Mouse (Mus musculus) forebrain, embryonic 13.5 days (tissue): Measurements from ENCODE around the gene Extl1. TPM values are rescaled to one million over a fixed set of nuclear protein-coding genes. Genes with fewer than 3 reads are reported as not detected.
A peak's percentile ranks its signal among the peaks of the same experiment; 100 is the strongest.

Experiments
- ATAC-seq: fragments of 200-750 bp; cut with Nextera tagmentation; 2 replicates; pipeline ENCODE4 v1.8.0; 2017
- H3K27ac ChIP-seq: fragments of 300-500 bp; sonication (generic); 2 replicates; pipeline ENCODE4 v1.5.1; 2015; ENCODE audit warnings: inconsistent platforms, mild to moderate bottlenecking, moderate library complexity
- H3K27me3 ChIP-seq: fragments of 300-500 bp; sonication (generic); 2 replicates; pipeline ENCODE4 v1.6.1; 2015; ENCODE audit warnings: mild to moderate bottlenecking, inconsistent platforms
- H3K36me3 ChIP-seq: fragments of 300-500 bp; sonication (generic); 2 replicates; pipeline ENCODE4 v1.6.1; 2015; ENCODE audit warnings: mild to moderate bottlenecking, inconsistent platforms; ENCODE audit not compliant: poor library complexity, severe bottlenecking
- H3K4me1 ChIP-seq: fragments of 300-500 bp; sonication (generic); 2 replicates; pipeline ENCODE4 v1.6.1; 2015; ENCODE audit warnings: inconsistent platforms
- H3K4me2 ChIP-seq: fragments of 300-500 bp; sonication (generic); 2 replicates; pipeline ENCODE4 v1.6.1; 2015; ENCODE audit warnings: inconsistent platforms, mild to moderate bottlenecking, moderate library complexity
- H3K4me3 ChIP-seq: fragments of 300-500 bp; sonication (generic); 2 replicates; pipeline ENCODE4 v1.5.1; 2015; ENCODE audit warnings: mild to moderate bottlenecking, inconsistent platforms
- H3K9ac ChIP-seq: fragments of 300-500 bp; sonication (generic); 2 replicates; pipeline ENCODE4 v1.6.1; 2015; ENCODE audit warnings: mild to moderate bottlenecking, inconsistent platforms
- H3K9me3 ChIP-seq: fragments of 300-500 bp; sonication (generic); replicated peaks from 2 replicates; pipeline ENCODE4 v1.6.1; 2016; ENCODE audit warnings: inconsistent platforms
- WGBS: fragments of 180-500 bp; shearing (Covaris S2); methylation state at CpG from one replicate; pipeline ENCODE4 v1.1.7; 2015; 5-methylcytosine and 5-hydroxymethylcytosine counted together
- polyA plus RNA-seq: library from polyadenylated mRNA; unstranded; fragments of >200 nt; fragmentation: Nextera tagmentation; extraction: Ambion mirVana; gene quantifications from 2 replicates; pipeline ENCODE4 v1.2.1, GENCODE M21; 2015

Extl1 gene
- polyA plus RNA-seq, 1 experiment from 2014 or later: 0.12 TPM

- Histone ChIP-seq H3K27ac (no peak overlapping the region), H3K27me3 (no peaks in the 10 kb centered on the region), H3K9me3 (no peaks in the 10 kb centered on the region), H3K4me2 (no peak overlapping the region), H3K4me3 (no peak overlapping the region), H3K36me3 (no peaks in the 10 kb centered on the region), H3K9ac (no peak overlapping the region), H3K4me1 (no peaks in the 10 kb centered on the region)
- ATAC-seq: no peak
- WGBS: 83% methylated on average over 8 of the region's 8 CpGs
These were observed 4.1 kb downstream of the Extl1 start for GRCm38 (mm10) chr4:134379510-134379909.

- H3K9ac ChIP-seq: no peak overlapping the region
- H3K27ac ChIP-seq: no peak overlapping the region
- 48% methylated on average over 8 of the region's 10 CpGs for WGBS
- peaks cover 4% of the 10 kb centered on the region; the same call in 1 of the 2 replicates for H3K27me3 ChIP-seq
- H3K4me2 ChIP-seq: no peak overlapping the region
- no peaks in the 10 kb centered on the region for H3K4me1 ChIP-seq
- H3K9me3 ChIP-seq: no peaks in the 10 kb centered on the region
- H3K4me3 ChIP-seq: no peak overlapping the region
- no peak for ATAC-seq
- no peaks in the 10 kb centered on the region for H3K36me3 ChIP-seq
These were observed 5.5 kb downstream of the Extl1 start for GRCm38 (mm10) chr4:134378089-134378615.

- Histone ChIP-seq H3K4me1 (peaks cover 18% of the 10 kb centered on the region), H3K36me3 (no peaks in the 10 kb centered on the region), H3K27ac (no peak overlapping the region), H3K4me2 (no peak overlapping the region), H3K4me3 (no peak overlapping the region), H3K9ac (no peak overlapping the region), H3K27me3 (peaks cover 35% of the 10 kb centered on the region), H3K9me3 (no peaks in the 10 kb centered on the region)
- 61% methylated on average over 1 of the region's 1 CpGs for WGBS
- no peak for ATAC-seq
These were observed 9.3 kb downstream of the Extl1 start for GRCm38 (mm10) chr4:134374306-134374705.

- no peak overlapping the region for H3K27ac ChIP-seq
- H3K9ac ChIP-seq: no peak overlapping the region
- ATAC-seq: no peak
- no peak overlapping the region for H3K4me3 ChIP-seq
- H3K27me3 ChIP-seq: peaks cover 45% of the 10 kb centered on the region
- no peaks in the 10 kb centered on the region for H3K36me3 ChIP-seq
- H3K4me1 ChIP-seq: peaks cover 18% of the 10 kb centered on the region
- WGBS: 82% methylated on average over 8 of the region's 8 CpGs
- H3K4me2 ChIP-seq: no peak overlapping the region
- H3K9me3 ChIP-seq: no peaks in the 10 kb centered on the region
These were observed 10.4 kb downstream of the Extl1 start for GRCm38 (mm10) chr4:134373295-134373694.

DNA sequence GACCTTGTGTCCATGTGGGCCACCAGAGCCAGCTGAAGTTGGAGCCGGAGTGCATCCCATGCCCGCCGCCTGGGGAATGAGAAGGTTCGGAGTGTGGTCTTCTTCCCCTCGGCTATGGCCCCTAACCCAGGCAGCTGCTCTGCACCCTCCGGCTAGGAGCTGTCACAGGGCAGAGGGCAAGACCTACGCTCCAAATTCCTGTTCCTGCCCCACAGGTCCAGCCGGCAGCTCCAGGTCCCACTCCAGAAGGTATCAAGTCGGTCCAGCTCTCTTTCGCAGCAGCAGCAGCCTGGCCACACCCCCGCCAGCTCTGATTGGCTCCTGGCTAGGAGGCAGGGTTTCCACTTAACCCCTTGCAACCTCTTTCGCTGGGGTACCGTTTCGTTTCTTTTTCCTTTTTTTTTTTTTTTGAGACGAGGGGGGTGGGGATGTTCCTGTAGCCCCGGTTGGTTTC lies 11.3 kb downstream of the Extl1 start:
- peaks cover 51% of the 10 kb centered on the region for H3K27me3 ChIP-seq
- H3K4me3 ChIP-seq: peak overlapping the region; percentile 45
- H3K9me3 ChIP-seq: no peaks in the 10 kb centered on the region
- peak overlapping the region; percentile 45 for H3K9ac ChIP-seq
- peaks cover 18% of the 10 kb centered on the region for H3K4me1 ChIP-seq
- H3K4me2 ChIP-seq: peak overlapping the region; percentile 78
- ATAC-seq: peak; percentile 89
- under 1% methylated on average over 16 of the region's 16 CpGs for WGBS
- H3K36me3 ChIP-seq: no peaks in the 10 kb centered on the region
- no peak overlapping the region for H3K27ac ChIP-seq

- H3K27me3 ChIP-seq: peaks cover 51% of the 10 kb centered on the region
- H3K9me3 ChIP-seq: no peaks in the 10 kb centered on the region
- peak overlapping the region; percentile 78 for H3K4me2 ChIP-seq
- H3K4me3 ChIP-seq: peak overlapping the region; percentile 45
- H3K27ac ChIP-seq: no peak overlapping the region
- H3K4me1 ChIP-seq: peaks cover 18% of the 10 kb centered on the region
- ATAC-seq: no peak
- H3K9ac ChIP-seq: peak overlapping the region; percentile 30; the same call in 1 of the 2 replicates
- no peaks in the 10 kb centered on the region for H3K36me3 ChIP-seq
- WGBS: under 1% methylated on average over 17 of the region's 17 CpGs
These were observed 12.3 kb downstream of the Extl1 start for GRCm38 (mm10) chr4:134371316-134371855.

DNA sequence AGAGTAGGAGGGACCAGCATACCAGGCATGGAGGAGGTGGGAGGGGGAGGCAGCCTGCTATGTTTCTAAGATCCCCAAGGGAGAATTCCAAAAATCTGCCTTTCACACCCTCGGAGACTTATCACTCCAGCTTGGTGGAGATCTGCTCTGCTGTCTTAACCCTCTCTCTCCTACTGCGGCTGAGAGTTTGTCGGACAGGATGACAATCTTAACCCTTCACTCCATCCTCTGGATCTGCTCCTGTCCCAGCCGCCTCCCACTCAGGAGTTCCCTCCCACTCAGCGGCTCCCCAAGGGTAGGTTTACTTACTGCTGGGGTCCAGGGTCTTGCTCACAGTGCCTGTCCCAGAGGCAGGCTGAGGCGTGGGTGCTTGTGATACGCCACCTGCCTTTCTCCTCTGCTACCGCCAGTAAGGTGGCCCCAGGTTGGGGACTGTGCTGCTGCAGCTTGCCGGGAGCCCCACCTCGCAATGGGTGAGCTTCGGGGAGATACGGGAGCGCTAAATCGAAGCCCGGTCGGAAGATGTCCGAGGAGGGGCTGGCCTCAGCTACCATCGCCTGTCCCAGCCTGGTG lies 12.9 kb downstream of the Extl1 start:
- H3K9me3 ChIP-seq: no peaks in the 10 kb centered on the region
- H3K9ac ChIP-seq: peak overlapping the region; percentile 30; the same call in 1 of the 2 replicates
- H3K27me3 ChIP-seq: peaks cover 56% of the 10 kb centered on the region
- 1% methylated on average over 18 of the region's 18 CpGs for WGBS
- no peak for ATAC-seq
- peak overlapping the region; percentile 45 for H3K4me3 ChIP-seq
- peaks cover 18% of the 10 kb centered on the region for H3K4me1 ChIP-seq
- H3K36me3 ChIP-seq: no peaks in the 10 kb centered on the region
- peak overlapping the region; percentile 78 for H3K4me2 ChIP-seq
- no peak overlapping the region for H3K27ac ChIP-seq

DNA sequence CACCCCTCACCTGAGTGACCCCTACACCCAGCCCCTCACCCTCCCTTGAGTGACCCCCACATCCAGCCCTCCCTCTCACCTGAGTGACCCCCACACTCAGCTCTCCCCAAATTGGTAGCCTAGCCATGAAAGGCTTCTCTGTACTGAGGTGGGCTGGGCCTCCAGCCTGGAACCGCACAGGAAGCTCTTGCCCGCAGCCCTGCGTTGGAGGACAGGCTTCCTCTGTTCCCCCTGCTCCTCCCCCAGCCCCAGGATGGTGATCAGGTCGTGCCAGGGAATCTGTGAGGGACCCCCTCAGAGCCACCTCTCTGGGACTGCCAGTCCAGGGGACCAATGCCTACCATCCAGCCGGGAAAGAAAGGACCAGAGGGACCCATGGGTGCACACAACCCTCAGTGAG lies 18.4 kb downstream of the Extl1 start:
- Histone ChIP-seq H3K9ac (no peak overlapping the region), H3K27me3 (peaks cover 48% of the 10 kb centered on the region), H3K4me3 (no peak overlapping the region), H3K36me3 (no peaks in the 10 kb centered on the region), H3K27ac (no peak overlapping the region), H3K9me3 (no peaks in the 10 kb centered on the region), H3K4me1 (no peaks in the 10 kb centered on the region), H3K4me2 (no peak overlapping the region)
- 42% methylated on average over 5 of the region's 5 CpGs for WGBS
- ATAC-seq: no peak

DNA sequence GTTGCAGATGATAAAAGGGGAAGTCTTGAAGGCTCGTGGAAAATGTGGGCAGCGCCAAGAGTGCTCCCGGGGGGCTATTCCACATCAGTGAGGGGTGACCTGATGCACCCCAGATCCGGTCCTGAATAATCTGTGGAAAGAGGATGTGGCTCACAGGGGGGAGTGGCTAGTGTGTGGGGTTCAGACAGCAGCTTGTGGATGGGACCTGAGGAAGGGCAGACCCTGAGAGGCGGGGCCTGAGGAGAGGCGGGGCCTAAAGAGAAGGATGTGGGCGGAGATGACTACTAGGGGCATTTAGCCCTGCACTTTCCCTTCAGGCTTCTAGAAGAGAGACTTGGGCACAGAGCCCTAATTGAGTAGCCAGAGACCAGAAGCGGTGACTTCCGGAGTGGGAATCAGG lies 21.1 kb downstream of the Extl1 start:
- no peaks in the 10 kb centered on the region for H3K4me1 ChIP-seq
- WGBS: 22% methylated on average over 9 of the region's 9 CpGs
- no peak for ATAC-seq
- no peaks in the 10 kb centered on the region for H3K9me3 ChIP-seq
- H3K27me3 ChIP-seq: peaks cover 36% of the 10 kb centered on the region
- no peak overlapping the region for H3K4me3 ChIP-seq
- H3K36me3 ChIP-seq: no peaks in the 10 kb centered on the region
- 0 out of 2 replicates have a peak overlapping the region, but pooled peaks have one; percentile 10 for H3K4me2 ChIP-seq
- no peak overlapping the region for H3K9ac ChIP-seq
- no peak overlapping the region for H3K27ac ChIP-seq

GRCm38 (mm10) chr4:134362124-134362523 lies 21.5 kb downstream of the Extl1 start:
- 72% methylated on average over 9 of the region's 9 CpGs for WGBS
- Histone ChIP-seq H3K4me2 (no peak overlapping the region), H3K4me3 (no peak overlapping the region), H3K36me3 (no peaks in the 10 kb centered on the region), H3K27ac (no peak overlapping the region), H3K9ac (no peak overlapping the region), H3K27me3 (peaks cover 36% of the 10 kb centered on the region), H3K4me1 (peaks cover 3% of the 10 kb centered on the region), H3K9me3 (no peaks in the 10 kb centered on the region)
- ATAC-seq: no peak

DNA sequence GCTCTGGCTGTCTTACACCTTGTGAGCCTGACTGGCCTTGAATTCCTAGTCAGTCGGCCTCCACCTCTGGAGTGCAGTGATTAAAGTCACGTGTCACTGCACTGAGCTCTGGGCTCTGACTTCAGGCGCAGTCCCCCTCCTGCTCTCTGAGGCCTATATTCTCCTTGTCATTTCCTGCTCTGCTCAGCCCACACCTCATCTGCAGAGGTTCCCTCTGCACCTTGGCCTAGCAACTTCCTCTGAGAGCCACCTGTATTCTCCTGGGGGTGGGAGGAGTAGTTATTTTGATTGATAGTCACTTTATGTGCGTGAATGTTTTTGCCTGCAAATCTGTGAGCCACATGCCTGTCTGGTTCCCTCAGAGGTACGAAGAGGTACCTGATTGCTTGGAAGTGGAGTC lies 22.4 kb downstream of the Extl1 start:
- Histone ChIP-seq H3K9ac (no peak overlapping the region), H3K27ac (no peak overlapping the region), H3K4me3 (no peak overlapping the region), H3K27me3 (peaks cover 34% of the 10 kb centered on the region), H3K9me3 (no peaks in the 10 kb centered on the region), H3K36me3 (no peaks in the 10 kb centered on the region), H3K4me1 (peaks cover 6% of the 10 kb centered on the region), H3K4me2 (no peak overlapping the region)
- WGBS: 46% methylated on average over 5 of the region's 5 CpGs
- no peak for ATAC-seq

- 85% methylated on average over 6 of the region's 6 CpGs for WGBS
- H3K9ac ChIP-seq: no peak overlapping the region
These were observed 24.0 kb downstream of the Extl1 start for GRCm38 (mm10) chr4:134359649-134360048.

More at GRCm38 (mm10) chr4:134359649-134360048, 24.0 kb downstream of the Extl1 start:
- H3K36me3 ChIP-seq: no peaks in the 10 kb centered on the region
- no peak overlapping the region for H3K27ac ChIP-seq
- H3K4me2 ChIP-seq: no peak overlapping the region
- H3K4me1 ChIP-seq: peaks cover 6% of the 10 kb centered on the region
- no peak for ATAC-seq
- H3K9me3 ChIP-seq: no peaks in the 10 kb centered on the region
- peaks cover 21% of the 10 kb centered on the region for H3K27me3 ChIP-seq
- no peak overlapping the region for H3K4me3 ChIP-seq
